Mouse (Mus musculus) retina, postnatal 7 days (tissue): ENCODE results near the gene Adad1.

ENCODE experiments used
- DNase-seq: peaks from one replicate; pipeline ENCODE4 v3.0.0-alpha.2; 2012; ENCODE audit warnings: low read depth, low spot score

Adad1 gene

DNA sequence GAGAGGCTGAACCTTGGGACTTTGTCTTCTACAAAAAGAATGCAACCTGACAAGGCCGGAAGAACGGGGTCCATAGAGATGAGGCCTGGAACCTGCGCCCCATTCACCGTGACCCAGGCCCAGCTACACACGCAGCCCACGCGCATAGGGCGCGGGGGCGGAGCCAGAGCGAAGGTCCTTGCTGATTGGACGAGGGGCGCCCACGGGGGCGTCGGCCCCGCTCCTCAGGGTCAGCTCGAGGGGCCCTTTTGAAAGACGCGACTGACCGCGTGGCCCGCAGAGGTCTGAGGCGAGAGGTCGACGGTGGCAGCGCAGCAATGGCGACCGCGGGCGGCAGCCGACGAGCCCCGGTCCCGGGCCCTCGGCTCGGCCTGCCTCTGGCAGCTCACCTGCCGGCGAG, at the start of gene Adad1:
Gene Adad1, plus strand, starts transcription at position 122 of the 400 bp plus-strand sequence.
- DNase-seq, result no peak

DNA sequence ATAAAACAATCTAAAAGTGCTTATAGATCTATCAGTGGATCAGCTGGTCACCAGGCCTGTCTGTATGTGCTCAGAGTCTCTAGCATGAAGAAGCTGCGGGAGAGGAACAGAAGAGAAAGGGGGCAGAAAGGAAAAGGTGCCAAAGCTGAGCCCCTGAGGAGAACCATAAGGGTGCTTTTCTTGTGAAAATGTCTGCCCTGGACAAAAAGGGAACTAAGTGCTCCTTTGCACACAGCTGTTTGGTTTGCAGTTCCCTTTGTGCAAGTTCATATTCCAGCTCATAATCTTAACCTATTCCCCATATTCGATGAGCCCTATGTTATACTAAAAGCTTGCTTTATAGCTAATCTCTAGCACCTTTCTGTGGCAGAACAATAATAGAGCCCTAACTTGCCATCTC, 25.3 kb upstream of the Adad1 start:
- no peak for DNase-seq

DNA sequence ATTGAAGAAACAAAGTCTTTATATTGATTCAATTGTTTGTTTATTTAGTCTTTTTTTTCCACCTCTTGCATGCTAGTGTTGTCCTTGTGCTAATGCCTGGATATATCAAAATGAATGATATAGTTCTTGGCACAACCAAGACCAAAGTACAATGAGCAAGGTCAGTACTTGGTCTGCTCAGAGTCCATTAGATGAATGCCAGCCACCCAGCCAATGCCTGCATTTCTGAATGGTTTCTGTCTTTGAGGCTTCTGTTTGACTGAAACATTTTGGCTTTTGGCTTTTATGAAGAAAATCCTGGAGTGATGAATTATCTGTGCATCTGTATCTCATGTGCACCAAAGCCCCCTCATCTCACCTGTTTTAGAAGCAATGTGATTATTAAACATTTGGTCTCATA, 23.5 kb upstream of the Adad1 start:
- no peak for DNase-seq

GRCm38 (mm10) chr3:37051491-37051890, 11.8 kb upstream of the Adad1 start:
- no peak for DNase-seq

- no peak for DNase-seq
Observed at GRCm38 (mm10) chr3:37073211-37073610, 9.9 kb downstream of the Adad1 start.

DNA sequence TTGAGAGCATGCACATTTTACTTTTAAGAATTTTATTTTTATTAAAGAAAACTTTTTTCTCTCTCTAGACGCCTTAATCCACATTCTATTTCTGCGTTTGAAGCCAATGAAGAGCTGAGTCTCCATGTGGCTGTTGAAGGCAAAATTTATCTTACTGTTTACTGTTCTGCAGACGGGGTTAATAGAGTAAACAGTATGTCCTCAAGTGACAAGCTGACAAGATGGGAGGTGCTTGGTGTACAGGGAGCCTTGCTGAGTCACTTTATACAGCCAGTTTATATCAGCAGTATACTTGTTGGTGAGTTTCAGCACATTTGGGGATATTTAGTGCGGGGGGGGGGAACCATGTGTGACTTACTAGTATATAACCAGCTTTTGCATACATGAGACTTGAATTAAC, 21.5 kb downstream of the Adad1 start:
- no peak for DNase-seq

GRCm38 (mm10) chr3:37090721-37091120, 27.4 kb downstream of the Adad1 start:
- no peak for DNase-seq

DNA sequence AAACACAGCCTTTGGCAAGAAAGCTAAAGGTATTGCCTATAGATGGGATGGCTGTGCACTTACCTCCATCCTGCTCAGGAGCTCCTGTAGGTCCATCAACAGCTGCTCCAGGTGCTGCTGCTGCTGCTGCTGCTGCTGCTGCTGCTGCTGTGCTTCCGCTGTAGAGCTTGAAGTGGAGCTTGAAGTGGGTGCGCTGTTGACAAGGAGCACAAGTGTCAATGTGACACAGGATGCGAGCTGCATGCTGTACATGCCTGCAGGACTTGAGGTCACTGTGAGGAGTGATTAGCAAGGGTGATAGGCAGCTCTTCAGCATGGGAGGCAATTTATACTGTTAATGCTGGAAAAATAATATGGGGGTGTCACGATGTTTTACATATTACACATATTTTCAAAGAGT, 62.3 kb downstream of the Adad1 start, which contains the start of gene Il2:
Gene Il2, minus strand, starts transcription at position 305 of the 400 bp plus-strand sequence.
- DNase-seq, result no peak

GRCm38 (mm10) chr3:37126162-37126561, 62.8 kb downstream of the Adad1 start:
- DNase-seq, result no peak

DNA sequence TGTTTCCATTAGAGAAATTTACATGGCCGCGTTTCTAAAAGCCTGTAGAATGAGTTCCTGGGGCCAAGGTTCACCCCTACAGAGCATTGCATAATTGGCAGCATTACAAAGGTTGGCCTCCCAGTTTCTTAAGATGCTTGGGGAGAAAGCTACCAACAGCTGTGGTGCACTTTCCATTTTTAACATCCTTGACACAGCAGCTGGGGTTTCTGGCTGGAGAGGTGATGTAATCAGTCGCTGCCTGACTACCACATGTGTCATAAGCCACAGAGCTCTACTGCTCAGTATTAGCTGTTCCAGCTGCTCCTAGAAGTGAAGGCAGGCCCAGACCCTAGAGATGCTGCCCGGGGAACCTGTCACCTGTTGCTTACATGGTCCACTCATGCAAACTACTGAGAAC, 64.9 kb downstream of the Adad1 start:
- no peak for DNase-seq

DNA sequence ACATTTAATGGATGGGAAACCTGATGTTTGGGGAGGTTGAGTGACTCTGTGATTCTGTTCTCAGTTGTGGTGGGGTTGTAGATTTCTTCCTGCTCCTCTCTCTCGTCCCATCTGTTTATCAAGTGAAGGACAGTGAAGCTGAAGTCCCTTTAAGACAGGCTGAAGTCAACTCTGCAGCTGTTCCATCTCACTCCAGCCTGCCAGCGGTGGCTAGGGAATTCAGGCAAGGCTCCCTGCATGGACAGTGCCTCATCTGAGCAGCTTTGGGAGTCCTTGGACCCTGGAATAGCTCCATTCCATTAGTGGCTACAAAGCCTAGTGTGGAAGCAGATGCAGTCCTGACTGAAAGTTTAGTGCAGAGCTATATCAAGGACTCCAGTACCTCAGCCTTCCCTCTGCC, 65.7 kb downstream of the Adad1 start:
- no peak for DNase-seq

DNA sequence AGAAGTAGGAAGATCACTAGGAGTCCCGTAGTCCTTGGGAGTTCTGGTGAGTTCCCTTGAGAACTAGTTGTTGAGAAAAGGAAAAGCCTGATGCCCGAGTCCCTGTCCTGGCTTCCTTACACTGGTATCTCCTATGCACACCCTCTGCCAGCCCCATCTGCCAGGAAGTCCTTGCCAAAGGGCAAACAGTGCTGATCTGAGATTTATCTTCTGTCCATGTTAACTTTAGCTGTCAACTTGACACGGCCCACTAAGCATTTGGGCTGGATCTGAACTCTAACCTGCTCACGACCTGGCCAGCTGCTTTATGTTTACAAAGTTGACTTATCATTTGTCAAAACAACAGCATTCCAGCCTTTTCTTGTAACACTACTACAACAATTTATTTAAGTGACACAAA, 73.9 kb downstream of the Adad1 start:
- no peak for DNase-seq

GRCm38 (mm10) chr3:37139192-37139591, 75.9 kb downstream of the Adad1 start:
- no peak for DNase-seq

DNA sequence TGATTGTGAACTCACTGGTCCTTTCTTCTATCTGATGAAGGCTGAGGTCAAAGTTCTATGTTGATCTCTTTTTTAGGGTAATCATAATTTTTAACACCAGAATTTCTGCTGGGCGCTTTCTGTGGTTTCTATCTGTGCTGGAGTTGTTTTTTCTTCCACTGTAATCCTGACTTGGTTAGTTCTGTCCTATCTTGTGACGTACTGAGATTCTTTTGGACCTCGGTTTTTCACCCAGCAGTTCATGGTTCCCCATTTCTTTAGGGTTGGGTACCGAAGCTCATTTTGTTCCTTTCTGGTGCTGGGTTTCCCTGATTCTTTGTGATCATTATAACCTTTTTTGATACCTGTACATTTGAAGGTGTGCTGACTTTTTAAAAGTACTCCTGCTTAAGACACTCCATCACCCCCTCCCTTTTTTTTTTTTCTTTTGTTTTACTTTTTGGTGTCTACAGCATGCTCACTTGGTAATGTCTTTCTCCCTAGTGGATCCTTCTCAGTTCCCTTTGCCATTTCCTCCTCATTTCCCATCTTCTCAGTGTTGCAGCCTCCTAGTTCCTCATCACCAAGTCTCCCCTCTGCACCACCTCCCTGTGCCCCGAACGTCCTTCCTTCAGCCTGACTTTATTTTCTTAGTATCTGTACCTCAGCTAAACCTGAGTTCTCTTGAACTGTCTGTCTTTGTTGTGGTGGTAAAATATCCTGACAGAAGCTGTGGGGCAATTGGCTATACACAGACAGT, 77.0 kb downstream of the Adad1 start:
- DNase-seq, result no peak

DNA sequence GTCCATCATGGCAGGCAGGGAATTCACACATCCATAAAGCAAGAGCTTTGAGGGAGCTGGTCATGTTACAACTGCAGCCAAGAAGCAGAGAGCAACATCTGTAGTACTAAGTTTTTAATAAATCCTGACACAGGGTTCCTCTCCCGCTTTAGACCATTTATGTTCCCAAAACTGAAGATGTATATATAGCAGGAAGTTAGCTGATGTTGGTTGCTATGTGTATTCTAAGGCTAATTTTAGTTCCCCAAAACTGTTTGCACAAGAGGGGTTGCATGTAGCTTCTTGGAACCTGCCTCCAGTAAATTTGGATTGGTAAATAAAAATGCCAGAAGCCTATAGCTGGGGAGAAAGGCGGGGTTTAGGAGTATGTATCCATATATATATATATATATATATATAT, 78.5 kb downstream of the Adad1 start:
- no peak for DNase-seq

DNA sequence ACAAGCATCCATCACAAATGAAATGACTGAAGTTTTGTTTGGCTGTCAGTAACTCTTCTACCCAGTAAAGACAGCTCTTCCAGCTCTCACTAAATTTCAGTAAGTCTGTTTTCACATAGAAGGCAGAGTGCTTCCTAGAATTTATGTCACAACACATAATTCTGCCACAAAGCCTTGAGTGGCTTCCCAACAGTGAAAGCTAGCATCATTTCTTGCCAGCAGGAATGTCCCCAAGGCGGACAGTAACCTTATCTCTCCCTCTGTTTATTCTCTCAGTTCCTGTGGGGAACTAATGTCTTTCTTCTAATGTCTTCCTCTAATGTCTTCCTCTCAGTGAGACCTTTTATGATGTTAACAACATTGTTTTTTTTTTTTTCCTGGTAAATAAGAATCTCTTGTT, 81.7 kb downstream of the Adad1 start:
- DNase-seq, result no peak

DNA sequence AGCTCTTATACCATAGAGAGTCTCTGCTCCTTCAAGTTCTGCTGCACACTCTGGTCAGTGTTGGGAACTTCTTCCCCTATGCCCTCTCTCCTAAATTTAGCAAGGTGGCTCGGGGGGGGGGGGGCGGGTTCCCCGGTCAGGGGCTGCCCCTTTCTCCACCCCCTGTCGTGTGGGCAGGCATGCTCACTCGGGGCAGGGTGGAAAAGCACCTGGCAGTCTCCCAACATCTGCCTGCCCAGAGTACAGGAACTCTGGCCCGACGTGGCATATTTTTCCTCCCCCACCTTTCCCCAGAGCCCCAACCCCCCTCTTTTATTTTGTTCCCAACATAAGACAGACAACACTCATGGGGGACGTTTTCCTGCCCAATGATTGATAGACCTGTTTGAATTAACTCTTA, 83.1 kb downstream of the Adad1 start:
- no peak for DNase-seq

GRCm38 (mm10) chr3:37146810-37147209, 83.5 kb downstream of the Adad1 start:
- DNase-seq, result no peak

GRCm38 (mm10) chr3:37152274-37152673, 88.9 kb downstream of the Adad1 start:
- DNase-seq, result no peak

DNA sequence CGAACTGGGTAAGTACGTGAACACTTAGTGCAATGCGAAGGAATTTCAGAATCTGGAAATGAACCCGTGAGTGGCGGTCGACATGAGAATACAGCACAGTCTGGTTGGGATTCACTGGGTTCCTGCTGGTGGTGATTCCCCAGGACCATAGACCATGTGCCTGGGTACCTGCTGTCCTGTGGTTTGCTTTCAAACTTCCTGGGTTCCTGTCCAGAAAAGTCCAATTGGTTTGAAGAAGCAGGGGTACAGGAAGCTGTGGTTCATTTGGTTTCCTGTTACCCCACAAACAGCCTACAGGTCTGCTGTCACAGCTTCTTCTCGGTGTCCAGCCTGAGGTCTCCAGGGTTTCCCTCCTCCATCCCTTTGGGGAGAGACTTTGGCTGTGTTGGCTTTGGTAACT, 89.7 kb downstream of the Adad1 start:
- DNase-seq, result no peak

- DNase-seq, result no peak
Observed at GRCm38 (mm10) chr3:37154396-37154795, 91.1 kb downstream of the Adad1 start.

DNA sequence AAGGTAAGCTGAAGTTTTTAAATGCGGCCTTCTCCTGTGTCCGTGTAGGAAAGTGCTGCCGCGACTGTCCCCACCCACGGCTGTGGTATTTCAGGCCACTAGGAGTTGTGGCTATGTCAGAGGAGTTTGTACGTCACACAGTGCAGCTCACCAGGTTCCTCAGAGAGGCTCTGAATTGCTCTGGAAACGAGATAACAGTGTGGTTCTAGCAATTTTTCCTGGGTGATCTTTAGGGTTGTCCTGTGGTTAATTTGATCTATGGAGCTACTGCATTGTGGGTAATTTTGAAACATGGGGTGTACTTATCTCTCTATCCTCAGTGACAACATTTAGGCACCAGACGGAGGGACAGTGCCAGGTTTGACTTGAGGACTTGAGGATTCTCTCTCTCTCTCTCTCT, 93.8 kb downstream of the Adad1 start:
- no peak for DNase-seq

GRCm38 (mm10) chr3:37158246-37158645, 94.9 kb downstream of the Adad1 start:
- DNase-seq, result no peak

DNA sequence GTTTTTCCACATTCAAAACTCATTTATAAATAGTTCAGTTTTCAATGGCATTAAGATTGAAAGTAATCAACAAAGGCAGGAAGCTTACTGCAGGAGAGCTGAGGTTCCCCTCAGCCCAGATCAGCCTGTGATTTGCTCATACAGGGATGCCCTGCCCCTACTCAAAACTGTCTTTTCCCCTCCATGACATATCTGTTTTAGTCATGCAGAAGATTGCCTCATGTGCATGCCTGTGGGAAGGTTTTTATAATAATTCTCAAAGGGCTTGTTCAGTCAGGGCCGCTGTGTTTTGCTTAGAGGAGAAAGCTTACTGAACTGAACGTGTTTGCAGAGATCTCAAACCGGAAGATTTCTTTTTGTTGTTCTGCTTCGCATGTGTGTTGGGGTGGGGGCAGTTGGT, 97.8 kb downstream of the Adad1 start:
- no peak for DNase-seq
